Mouse (Mus musculus) B cell, adult 2 months (primary cell): Measurements from ENCODE around the gene Spata31d1a.

Source experiments
- DNase-seq, 2 experiments: peaks; one replicate each; pipeline ENCODE4 v3.0.0; 2022

Spata31d1a gene

GRCm38 (mm10) chr13:59663939-59664712, 46.0 kb downstream of the Spata31d1a start:
- DNase-seq: no peak

- no peak for DNase-seq
These were observed 48.2 kb downstream of the Spata31d1a start for GRCm38 (mm10) chr13:59661966-59662365.

- DNase-seq: no peak
These were observed 48.7 kb downstream of the Spata31d1a start for GRCm38 (mm10) chr13:59661387-59661786.

GRCm38 (mm10) chr13:59660371-59660770, 49.8 kb downstream of the Spata31d1a start:
- no peak for DNase-seq

- DNase-seq: no peak
These were observed 52.3 kb downstream of the Spata31d1a start for GRCm38 (mm10) chr13:59657781-59658180.

GRCm38 (mm10) chr13:59656975-59657388, 53.1 kb downstream of the Spata31d1a start:
- DNase-seq: peak in 1 of 2 experiments; percentile 6

GRCm38 (mm10) chr13:59656316-59656832, 53.8 kb downstream of the Spata31d1a start:
- peak; percentile 72 for DNase-seq

GRCm38 (mm10) chr13:59655718-59656315, 54.3 kb downstream of the Spata31d1a start:
- no peak for DNase-seq

- DNase-seq: no peak
These were observed 55.7 kb downstream of the Spata31d1a start for GRCm38 (mm10) chr13:59654465-59654864.

GRCm38 (mm10) chr13:59653136-59653535, 57.0 kb downstream of the Spata31d1a start:
- DNase-seq: no peak

GRCm38 (mm10) chr13:59652651-59653050, 57.5 kb downstream of the Spata31d1a start:
- DNase-seq: no peak
